Mouse (Mus musculus): ENCODE results near the gene Hivep2.

Gene Hivep2

GRCm38 (mm10) chr10:13965974-13966829 lies at the start of gene Hivep2:
Gene Hivep2, plus strand, starts transcription at chr10:13966075.
- no peak for DNase-seq (ENCODE audit: extremely low spot score, low read depth, low spot score)

- no peak for DNase-seq (ENCODE audit: extremely low spot score, low read depth, low spot score)
Observed at GRCm38 (mm10) chr10:13916645-13917342, 49.1 kb upstream of the Hivep2 start.

GRCm38 (mm10) chr10:13921641-13922385 lies 44.1 kb upstream of the Hivep2 start:
- no peak for DNase-seq (ENCODE audit: extremely low spot score, low read depth, low spot score)

- no peak for DNase-seq (ENCODE audit: extremely low spot score, low read depth, low spot score)
Observed at GRCm38 (mm10) chr10:13929306-13929705, 36.6 kb upstream of the Hivep2 start.

GRCm38 (mm10) chr10:13932147-13932546 lies 33.7 kb upstream of the Hivep2 start:
- DNase-seq (ENCODE audit: extremely low spot score, low read depth, low spot score): no peak

DNA sequence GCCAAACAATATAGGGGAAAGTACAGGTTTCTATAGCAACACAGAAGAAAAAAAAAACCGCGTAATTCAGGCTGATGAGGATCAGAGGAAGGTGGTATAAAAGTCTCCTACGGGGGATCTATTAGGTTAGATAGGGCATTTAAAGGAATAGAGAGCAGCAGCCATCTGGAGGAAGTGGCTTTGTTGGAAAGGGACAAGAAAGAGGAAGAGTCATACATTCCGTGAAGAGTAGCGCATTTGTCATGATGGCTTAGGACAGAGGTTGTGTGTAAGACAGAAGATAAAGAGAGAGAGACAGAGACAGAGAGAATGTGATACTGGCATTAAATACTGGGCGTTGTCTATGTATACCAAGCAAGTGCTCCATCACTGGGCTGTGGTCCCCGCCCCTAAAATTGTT lies 32.6 kb upstream of the Hivep2 start:
- DNase-seq (ENCODE audit: extremely low spot score, low read depth, low spot score): no peak

DNA sequence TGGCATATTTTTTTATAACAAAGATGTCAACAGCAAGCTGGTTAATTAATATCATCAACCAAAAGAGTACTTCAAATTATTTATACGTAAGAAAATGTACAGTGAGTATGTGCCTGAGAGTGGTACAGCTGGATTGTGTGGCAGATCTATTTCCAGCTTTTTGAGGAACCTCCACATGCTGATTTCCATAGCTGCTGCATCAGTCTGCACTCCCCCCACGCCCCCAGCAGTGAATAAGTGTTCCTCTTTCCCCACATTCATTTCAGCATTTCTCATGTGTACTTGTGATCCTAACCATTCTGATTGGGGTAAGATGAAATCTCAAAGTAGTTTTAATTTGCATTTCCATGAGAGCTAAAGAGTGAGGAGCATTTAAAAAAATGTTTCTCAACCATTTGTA lies 30.2 kb upstream of the Hivep2 start:
- no peak for DNase-seq (ENCODE audit: extremely low spot score, low read depth, low spot score)

DNA sequence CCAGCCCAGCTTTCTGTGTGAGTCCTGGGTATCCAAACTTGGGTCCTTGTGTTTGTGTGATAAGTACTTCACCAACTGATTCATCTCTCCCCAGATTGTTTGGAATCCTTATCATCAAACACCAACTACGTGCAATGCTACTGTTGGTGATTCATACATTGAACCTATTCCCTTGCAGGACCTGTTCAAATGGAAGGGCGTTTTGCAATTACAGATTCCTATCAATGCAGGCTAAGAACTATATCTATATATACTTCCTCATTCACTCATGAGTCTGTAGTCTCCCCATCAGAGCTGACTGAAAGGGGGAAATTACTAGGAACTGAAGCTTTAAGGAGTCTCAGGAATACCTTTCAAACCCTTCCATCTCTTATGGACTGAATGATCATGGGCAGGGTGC lies 24.5 kb upstream of the Hivep2 start:
- no peak for DNase-seq (ENCODE audit: extremely low spot score, low read depth, low spot score)

DNA sequence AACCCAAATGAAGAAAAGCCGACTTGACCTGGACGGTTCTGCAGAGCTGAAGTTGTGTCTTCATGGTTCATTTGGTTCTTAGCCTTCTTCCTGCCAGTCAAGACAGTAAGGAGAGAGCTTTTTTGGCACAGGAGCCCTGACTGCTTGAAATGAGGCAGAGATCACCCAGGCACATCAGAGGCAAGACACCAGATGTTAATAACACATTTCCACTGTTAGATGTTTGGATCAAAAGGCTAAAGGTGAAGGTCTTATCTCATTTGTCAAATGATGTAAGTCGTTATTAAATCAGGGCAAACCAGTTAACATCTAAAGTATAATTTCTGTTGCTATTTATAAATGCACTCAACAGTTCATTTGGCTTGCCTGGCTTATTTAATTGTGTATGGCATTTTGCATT lies 22.2 kb upstream of the Hivep2 start:
- no peak for DNase-seq (ENCODE audit: extremely low spot score, low read depth, low spot score)

DNA sequence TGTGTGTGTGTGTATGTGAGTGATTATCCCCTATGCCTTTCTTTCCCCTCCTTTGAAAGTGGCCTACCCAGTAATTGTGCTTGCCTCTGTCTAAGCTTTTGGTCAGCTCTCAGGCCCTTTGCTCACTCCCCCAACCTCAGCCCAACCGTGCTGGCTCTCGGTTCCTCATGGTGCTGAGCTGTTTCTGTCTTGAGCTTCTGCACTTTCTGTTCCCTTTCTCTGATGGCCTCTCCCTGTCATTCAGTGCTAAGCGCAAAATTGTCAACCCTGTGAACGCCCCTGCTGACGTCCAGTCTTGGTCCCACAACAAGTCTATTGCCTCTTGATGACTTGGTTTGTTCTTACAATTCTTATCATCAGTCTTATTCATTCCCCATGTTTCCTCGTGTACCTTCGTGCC lies 19.4 kb upstream of the Hivep2 start:
- DNase-seq (ENCODE audit: extremely low spot score, low read depth, low spot score): no peak

DNA sequence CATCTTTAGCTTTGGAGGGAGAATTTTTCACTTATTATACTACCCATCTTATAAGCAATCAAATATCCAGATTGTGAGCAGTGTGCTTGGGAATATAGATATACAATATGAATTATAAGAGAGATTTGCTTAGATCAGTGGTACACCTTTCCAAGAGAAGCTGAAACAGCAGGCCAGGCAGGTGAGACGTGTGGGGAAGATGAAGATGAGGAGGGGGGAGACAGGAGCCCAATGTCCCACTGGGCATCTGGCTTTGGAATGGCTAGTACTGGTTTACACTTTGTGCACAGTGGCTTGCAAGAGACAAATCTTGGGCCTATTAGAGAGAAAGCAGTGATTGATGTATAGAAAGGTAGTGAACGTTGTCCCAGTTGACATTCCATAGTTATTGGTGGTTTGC lies 2.9 kb upstream of the Hivep2 start:
- no peak for DNase-seq (ENCODE audit: extremely low spot score, low read depth, low spot score)

DNA sequence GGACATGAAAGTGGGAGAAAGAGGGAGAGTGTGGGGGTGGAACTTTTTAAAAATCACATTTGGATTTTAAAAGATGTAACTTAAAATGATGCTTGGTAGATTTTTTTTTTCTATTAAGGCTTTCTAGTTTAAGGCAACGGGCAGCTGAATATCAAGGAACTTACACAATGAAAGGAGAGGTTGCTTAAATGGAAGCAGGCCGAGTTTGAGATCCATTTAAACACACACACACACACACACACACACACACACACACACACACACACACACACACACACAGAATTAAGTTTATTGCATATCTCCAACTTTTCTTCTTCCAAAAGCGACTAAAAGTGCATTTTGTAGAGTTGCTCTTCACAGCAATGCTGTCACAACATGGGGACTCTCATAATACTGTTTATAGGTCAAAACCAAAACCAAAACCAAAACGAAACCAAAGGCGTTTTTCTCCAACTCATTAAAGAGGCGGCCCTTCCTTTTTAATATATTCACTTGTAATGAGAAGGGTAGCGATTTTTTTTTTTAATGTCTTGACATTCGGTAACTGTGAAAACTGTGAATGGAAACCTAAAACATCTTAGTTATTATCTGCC lies 1.9 kb upstream of the Hivep2 start:
- DNase-seq (ENCODE audit: extremely low spot score, low read depth, low spot score): no peak

DNA sequence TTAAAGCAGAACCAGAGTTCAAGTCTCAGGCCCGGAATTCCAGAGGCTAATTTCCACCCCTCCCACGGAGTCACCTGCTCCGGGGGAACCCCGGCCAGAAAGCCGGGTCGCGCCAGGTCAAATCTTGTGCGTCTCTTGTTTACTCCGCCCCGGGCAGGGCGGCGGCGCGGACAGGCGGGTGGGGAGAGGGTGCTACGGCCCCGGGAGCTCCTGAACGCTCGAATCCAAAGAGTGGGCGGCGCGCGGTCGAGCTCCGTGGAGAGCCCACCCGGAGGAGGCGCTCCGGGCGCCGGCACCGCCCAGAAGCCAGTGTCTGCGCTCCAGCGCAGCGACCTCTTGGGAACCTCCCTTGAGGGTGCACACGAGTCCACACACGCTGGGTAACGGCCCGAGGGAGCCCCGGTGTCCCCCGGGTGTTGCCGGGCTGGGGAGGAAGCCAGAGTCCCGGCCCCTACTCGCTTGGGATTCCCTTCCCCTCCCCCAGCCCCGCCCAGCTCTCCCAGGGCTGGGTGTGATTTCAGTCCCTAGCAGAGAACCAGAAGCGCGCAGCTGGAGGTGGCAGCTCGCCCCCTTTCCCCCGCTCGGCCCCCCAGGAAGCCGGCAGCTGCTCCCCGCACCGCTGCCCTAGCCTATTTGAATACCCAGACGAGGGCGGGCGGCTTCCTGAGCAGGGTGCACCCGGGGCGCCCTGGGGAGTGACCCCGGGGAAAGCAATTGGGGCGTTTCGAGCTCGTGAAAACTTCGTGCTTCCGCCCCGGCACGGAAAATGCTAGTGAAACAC lies 1.2 kb upstream of the Hivep2 start:
- no peak for DNase-seq (ENCODE audit: extremely low spot score, low read depth, low spot score)

GRCm38 (mm10) chr10:13965316-13965973 lies 430 bp upstream of the Hivep2 start:
- no peak for DNase-seq (ENCODE audit: extremely low spot score, low read depth, low spot score)

DNA sequence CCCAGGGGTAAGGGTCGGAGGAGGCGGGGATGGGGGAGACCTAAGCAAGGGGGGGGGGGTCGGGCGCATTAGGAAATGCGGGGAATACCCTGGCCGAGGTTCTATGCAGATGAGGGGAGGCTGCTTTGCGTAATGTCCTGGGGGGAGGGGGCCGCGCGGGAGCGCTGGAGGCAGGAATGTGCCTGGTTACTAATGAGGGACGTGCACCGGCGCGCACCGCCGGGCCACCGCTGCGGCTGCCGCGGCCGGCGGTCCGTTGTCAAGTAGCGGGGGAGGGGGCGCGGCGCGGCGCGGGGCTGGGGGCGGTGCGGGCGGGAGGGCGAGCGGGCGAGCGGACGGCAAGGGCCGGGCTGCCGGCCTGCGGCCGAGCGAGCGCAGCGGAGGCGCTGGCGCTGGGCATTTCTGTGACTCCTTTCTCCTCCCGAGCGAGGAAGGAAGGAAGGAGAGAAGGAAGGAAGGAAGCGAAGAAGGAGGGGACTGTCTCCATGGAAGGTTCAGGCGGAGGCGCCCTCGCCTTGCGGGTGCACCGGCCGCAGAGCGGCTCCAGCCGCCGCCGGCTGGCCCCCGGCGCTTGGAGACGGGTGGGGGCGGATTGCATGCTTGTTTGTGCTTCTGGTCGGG lies 1.1 kb downstream of the Hivep2 start:
- DNase-seq (ENCODE audit: extremely low spot score, low read depth, low spot score): no peak

GRCm38 (mm10) chr10:13967451-13968233 lies 1.8 kb downstream of the Hivep2 start:
- DNase-seq (ENCODE audit: extremely low spot score, low read depth, low spot score): no peak

GRCm38 (mm10) chr10:13968234-13968555 lies 2.3 kb downstream of the Hivep2 start:
- DNase-seq (ENCODE audit: extremely low spot score, low read depth, low spot score): no peak

DNA sequence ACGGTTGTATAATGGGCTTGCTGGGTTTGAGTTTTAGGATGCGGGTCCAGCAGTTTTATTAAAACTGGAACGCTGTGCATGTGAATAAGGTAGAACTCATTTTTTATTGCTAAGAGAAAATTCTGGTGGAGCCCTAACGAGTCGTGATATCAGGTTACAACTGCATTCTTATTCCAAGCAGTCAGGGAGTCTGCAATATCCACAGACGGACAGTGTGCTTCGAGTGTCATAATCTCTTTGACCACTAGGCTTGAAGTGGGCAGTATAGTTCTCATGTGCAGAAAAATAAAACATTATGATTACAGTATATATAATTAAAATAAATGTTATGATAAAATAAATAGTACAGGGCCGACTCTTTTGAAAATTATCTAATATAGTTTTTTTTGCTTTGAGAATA lies 3.1 kb downstream of the Hivep2 start:
- DNase-seq (ENCODE audit: extremely low spot score, low read depth, low spot score): no peak

- no peak for DNase-seq (ENCODE audit: extremely low spot score, low read depth, low spot score)
Observed at GRCm38 (mm10) chr10:13970321-13970720, 4.4 kb downstream of the Hivep2 start.

Data from hindlimb bud, embryonic 11.5 days (tissue).